Mouse (Mus musculus) gastrocnemius, adult 8-10 months (tissue): ENCODE measurements around the gene Cd3e. TPM values are rescaled to one million over a fixed set of nuclear protein-coding genes. Genes with fewer than 3 reads are reported as not detected.
A peak's percentile ranks its signal among the peaks of the same experiment; 100 is the strongest.

Experiments used
- DNase-seq, 2 experiments: peaks; one replicate each; pipeline ENCODE4 v3.0.0; 2022; ENCODE audit warnings: low spot score in 2 of 2
- total RNA-seq, 4 experiments: library from RNA; stranded (reverse); gene quantifications; 2 replicates each; pipeline ENCODE4 v1.2.4; 2022

Cd3e gene
- total RNA-seq, 4 experiments from 2014 or later: not detected

- DNase-seq: no peak
Observed at GRCm38 (mm10) chr9:45018031-45018430, 8.6 kb upstream of the Cd3e start.

- DNase-seq: no peak
Observed at GRCm38 (mm10) chr9:45015841-45016240, 6.4 kb upstream of the Cd3e start.

- no peak for DNase-seq
Observed at GRCm38 (mm10) chr9:45014879-45015278, 5.5 kb upstream of the Cd3e start.

- DNase-seq: no peak
Observed at GRCm38 (mm10) chr9:45011291-45011690, 1.9 kb upstream of the Cd3e start.

DNA sequence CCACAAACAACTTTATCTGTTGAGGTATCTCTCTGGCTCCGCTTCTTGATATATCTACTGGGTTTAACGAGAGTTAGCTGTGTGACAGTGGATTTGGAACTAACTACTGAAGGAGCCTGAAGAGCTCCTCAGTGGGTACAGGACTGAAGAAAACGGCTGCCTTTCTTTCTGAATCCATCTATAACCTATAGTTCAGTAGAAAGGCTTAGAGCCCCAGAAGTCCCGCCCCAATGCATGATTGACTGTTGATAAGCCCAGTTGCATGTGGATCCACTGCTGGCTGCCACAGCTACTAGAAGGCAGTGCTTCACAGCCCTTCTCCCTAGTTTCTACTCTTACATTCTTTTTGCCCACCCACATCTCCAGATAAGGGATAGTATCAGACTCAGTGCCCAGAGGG lies 1.0 kb upstream of the Cd3e start:
- DNase-seq: no peak

DNA sequence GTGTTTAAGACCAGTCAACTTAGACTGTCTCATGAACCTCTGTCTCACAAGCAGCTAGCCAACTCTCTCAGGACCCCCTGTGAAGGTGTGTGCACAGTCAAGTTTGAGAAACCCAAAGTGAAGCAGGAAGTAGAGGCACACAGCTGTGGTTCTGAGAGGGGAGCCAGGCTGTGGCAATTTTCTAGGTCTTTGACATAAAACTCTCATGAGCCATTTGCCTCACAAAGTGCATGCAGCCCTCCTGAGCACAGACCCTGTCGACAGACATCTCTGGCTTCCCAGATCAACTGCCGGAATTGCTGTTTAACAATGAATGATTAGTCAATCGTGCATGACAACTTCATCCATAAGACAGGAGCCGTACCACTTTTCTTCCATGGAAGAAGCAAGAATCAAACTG lies 1.1 kb downstream of the Cd3e start:
- DNase-seq: no peak

GRCm38 (mm10) chr9:45007404-45007803 lies 2.0 kb downstream of the Cd3e start:
- DNase-seq: no peak

DNA sequence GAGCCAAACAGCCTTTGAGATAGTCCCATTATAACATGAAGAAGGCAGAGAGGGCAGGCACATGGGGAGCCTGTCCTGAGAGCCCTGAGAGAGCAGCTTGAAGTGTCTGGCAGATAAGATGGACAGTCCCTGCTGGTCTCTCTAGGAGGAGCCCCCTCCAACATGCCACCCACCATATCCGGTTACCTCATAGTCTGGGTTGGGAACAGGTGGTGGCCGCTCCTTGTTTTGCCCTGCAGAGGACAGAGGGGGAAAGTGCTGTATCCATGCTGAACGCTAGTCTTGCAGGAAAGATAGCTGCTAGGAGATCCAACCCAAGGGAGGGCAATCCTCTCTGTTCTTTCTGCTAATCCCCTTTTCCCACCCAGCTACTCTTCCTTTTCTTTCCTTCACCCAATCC lies 9.2 kb downstream of the Cd3e start:
- no peak for DNase-seq

GRCm38 (mm10) chr9:44999776-45000175 lies 9.7 kb downstream of the Cd3e start:
- DNase-seq: no peak

- DNase-seq: peak in 1 of 2 experiments; percentile 33
Observed at GRCm38 (mm10) chr9:44999171-44999570, 10.3 kb downstream of the Cd3e start.

DNA sequence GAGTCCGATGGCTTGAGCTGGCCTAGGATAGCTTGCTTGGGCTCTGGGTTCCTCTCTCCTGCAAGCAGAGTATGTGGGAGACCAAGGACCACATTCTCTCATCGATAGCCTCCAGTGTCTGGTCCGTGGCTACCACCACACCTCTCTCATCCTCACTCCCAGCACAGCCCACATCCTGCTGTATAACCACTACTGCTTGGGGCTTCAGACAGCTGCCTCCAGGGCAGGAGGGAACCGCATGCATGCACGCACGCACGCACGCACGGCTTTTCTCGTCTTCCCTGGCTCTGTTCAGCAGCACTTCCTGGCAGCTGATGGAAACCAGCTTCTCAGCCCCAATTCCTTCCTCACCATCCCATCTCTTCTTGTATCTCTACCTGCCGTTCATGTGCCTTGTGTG lies 11.3 kb downstream of the Cd3e start:
- no peak for DNase-seq

- DNase-seq: no peak
Observed at GRCm38 (mm10) chr9:44996590-44996989, 12.8 kb downstream of the Cd3e start.

DNA sequence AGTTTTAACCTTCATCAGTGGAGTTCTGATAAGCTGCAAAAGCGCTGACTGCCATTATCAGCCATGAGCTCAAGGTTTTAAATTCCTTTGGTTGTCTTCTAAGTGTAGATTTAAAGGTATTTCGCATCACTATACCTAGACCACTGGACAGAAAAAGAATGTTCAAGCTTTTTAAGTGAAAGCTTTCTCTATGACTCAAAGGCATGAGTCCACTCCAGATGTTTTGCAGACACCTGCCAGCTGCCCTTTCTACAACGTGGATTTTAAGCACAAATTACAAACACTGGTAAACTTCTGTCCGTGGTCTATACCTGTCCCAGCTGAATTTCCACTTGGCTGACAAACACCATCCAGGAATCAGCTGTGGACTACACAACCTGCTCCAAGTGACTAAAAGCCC lies 14.5 kb downstream of the Cd3e start:
- no peak for DNase-seq

DNA sequence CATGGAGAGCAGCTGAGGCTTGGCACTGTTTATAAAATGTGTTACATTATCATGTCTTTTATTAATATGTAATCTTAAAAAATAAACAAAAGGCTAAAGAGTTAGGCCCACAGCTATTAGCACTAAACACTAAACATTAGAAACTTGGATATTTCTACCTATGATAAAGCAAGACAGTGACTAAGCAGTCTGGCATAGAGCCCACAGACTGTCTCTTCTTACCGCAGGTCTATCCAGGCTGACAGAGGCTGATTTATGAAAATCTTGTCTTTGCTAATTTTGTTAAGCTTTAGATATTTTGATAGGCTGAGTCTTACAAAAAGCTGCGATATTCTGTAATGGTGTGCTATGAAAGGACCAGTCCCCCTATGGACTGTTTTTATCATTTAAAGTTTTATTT lies 16.2 kb downstream of the Cd3e start:
- no peak for DNase-seq

DNA sequence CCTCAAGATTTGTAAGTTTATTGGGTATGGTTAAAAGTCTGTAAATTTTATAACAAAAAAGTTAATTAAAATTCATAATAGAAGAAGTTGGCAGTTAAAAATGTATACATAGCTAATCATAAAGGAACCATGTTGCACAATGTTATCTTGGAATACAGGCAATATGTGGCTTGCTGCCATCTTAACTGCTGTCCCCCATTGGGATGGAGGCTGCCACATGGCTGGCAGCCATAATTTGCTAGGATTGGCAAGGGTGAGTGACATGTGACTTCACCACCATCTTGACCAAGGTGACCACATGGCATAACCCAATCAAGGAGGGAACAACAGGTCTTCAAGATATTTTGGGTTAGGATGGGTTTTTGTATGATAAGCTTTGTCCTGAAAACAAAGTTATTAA lies 17.2 kb downstream of the Cd3e start:
- no peak for DNase-seq

DNA sequence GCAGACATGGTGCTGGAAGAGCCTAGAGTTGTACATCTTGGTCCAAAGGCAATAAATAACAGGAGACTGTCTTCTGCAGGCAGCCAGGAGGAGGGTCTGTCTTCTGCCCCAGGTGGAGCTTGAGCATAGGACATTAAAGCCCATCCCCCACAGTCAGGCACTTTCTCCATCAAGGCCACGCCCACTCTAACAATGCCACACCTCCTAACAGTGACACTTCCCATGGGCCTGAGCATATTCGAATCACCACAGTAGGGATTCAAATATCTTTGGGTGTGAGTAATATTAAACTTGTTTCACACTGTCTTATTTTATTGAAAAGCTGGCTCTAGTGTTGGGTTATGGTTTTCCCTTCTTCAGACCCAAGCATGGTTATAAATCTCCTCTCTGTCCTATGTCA lies 17.6 kb downstream of the Cd3e start:
- no peak for DNase-seq

DNA sequence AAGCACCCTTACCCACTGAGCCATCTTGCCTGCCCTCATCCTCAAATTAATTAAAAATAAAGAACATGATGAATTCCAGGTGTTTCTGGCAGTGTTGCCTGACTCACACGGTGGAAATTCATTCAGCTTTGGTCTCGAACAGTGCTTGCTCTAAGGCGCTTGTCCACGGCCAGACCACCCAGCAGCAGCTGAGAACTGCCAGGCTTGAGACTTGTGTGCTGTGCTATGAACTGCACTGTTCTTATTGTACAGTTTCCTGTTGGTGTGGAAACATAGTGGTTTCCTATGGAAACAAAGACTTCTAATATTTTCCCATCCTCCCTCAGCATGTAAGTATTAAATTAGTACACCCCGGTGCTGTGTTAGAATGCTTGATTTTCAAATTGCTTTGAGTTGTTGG lies 22.5 kb downstream of the Cd3e start:
- DNase-seq: no peak

GRCm38 (mm10) chr9:44986242-44986781 lies 23.1 kb downstream of the Cd3e start:
- DNase-seq: no peak

GRCm38 (mm10) chr9:44985721-44986161 lies 23.7 kb downstream of the Cd3e start:
- no peak for DNase-seq

DNA sequence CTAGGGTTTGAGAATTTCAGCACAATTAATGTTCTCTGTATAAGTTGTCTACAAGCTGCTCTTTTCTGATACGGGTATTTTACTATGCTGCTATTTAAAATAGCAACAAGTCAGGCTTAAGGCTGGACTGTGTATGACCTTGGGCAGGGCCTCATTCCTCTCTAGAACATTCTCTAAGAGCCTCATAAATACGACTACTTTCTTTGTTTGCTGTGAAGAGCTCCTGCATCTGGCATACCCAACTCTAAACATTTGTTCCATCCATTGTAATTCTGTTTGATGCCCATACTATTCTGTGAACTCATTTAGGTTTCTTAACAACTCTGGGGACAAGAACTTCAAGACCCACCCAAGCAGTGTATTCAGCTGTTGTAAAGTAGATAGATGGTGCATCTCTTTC lies 26.4 kb downstream of the Cd3e start:
- DNase-seq: no peak

- no peak for DNase-seq
Observed at GRCm38 (mm10) chr9:44982531-44982930, 26.9 kb downstream of the Cd3e start.

- DNase-seq: no peak
Observed at GRCm38 (mm10) chr9:44982081-44982480, 27.3 kb downstream of the Cd3e start.

GRCm38 (mm10) chr9:44981676-44982075 lies 27.8 kb downstream of the Cd3e start, which contains the start of gene Cd3d:
Gene Cd3d, plus strand, starts transcription at chr9:44981786.
- no peak for DNase-seq

- no peak for DNase-seq
Observed at GRCm38 (mm10) chr9:44981104-44981503, 28.3 kb downstream of the Cd3e start.
